Mouse (Mus musculus): ENCODE measurements at regions not wholly inside any gene's neighbourhood (a gene's known extent, or its start where the extent isn't known, plus 50 kb on each side); places are given as distances from the start of the nearest gene placed in this dataset.

GRCm38 (mm10) chr19:27099921-27100320, 116.4 kb upstream of the Vldlr start:
- TF ChIP-seq CTCF (conservative IDR thresholded peaks at IDR 0.05; ENCODE audit: low read length) (no peak), NANOG (IDR thresholded peaks at IDR 0.05; ENCODE audit: borderline replicate concordance, low read length) (no peak)

All from E14TG2a.4 (cell line).